Mouse (Mus musculus) testis, adult 2 months (tissue): ENCODE results near the gene Tmem186. TPM values are rescaled to one million over a fixed set of nuclear protein-coding genes. Genes with fewer than 3 reads are reported as not detected.

Experiments used
- H3K27ac ChIP-seq: fragments of 200-500 bp; 2 replicates; pipeline ENCODE4 v1.5.1; 2012; ENCODE audit warnings: low read depth, low read length; ENCODE audit not compliant: control insufficient read depth, insufficient read depth
- H3K27me3 ChIP-seq: fragments of 200-500 bp; 2 replicates; pipeline ENCODE4 v1.6.1; 2012; ENCODE audit warnings: mild to moderate bottlenecking, low read length, moderate library complexity; ENCODE audit not compliant: control insufficient read depth, insufficient read depth
- H3K36me3 ChIP-seq: fragments of 200-500 bp; 2 replicates; pipeline ENCODE4 v1.6.1; 2012; ENCODE audit warnings: mild to moderate bottlenecking, low read length; ENCODE audit not compliant: control insufficient read depth, insufficient read depth
- H3K4me1 ChIP-seq: fragments of 200-500 bp; 2 replicates; pipeline ENCODE4 v1.6.1; 2012; ENCODE audit warnings: low read length; ENCODE audit not compliant: control insufficient read depth, insufficient read depth
- H3K4me3 ChIP-seq: fragments of 200-500 bp; 2 replicates; pipeline ENCODE4 v1.5.1; 2012; ENCODE audit warnings: low read depth, mild to moderate bottlenecking, low read length, moderate library complexity, mixed read lengths; ENCODE audit not compliant: control insufficient read depth
- CTCF ChIP-seq: fragments of 200-500 bp; IDR thresholded peaks from 2 replicates; pipeline ENCODE4 v1.5.1; 2012; ENCODE audit warnings: low read depth, mild to moderate bottlenecking, inconsistent platforms, low read length, moderate library complexity; ENCODE audit not compliant: control insufficient read depth, insufficient read depth, insufficient replicate concordance
- POLR2A ChIP-seq: fragments of 200-500 bp; IDR thresholded peaks from 2 replicates; pipeline ENCODE4 v1.6.1; 2012; ENCODE audit warnings: low read depth, mild to moderate bottlenecking, inconsistent platforms, low read length, moderate library complexity; ENCODE audit not compliant: control insufficient read depth
- polyA plus RNA-seq: library from polyadenylated mRNA; depleted of rRNA; stranded (reverse); fragments of >200 nt; gene quantifications from 2 replicates; pipeline ENCODE4 v1.2.3, GENCODE M21; 2012; rRNA removed

Tmem186 gene
- polyA plus RNA-seq, result 11.0 and 11.1 TPM in 2 replicates

DNA sequence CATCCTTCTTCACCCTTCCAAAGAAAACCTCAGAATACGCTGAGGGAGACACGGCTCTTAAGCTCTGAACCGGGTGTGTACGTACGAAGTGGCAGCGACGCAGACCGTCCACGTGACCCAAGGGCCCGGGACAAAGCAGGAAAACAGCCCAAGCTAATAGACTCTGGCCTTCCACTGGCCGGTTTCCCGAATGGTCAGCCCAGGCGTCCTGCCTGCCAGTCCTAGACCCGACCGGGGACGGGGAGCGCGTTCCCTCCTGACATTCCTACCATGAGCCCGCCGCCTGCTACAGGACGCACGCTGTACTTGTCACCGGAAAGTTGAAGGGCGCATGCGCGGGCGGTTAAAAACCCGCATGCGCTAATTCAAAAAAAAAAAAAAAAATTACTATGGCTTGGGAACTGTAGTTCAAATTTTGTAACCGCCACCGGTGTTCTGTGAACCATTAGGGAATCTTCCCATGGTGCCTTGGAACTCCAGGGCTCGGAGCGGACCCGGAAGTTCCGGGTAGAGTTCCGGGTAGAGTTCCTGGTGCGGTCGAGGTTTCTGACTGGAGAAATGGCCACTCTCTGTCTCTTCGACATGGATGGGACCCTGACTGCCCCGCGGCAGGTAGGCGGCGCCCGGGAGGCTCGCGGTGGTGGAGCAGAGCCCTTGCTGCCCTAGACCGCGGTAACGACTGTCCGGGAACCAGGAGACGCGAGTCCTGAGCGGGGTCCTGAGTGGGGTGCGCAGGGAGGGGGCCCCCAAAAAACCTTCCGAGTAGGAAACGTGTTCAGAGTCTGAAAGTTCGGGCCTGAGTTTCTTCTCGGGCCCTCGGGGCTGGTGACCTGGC is at the start of gene Tmem186, which contains the start of gene Pmm2:
Gene Tmem186 (minus strand): TSS at position 496 of the 835 bp plus-strand sequence.
Gene Pmm2 (plus strand): TSS at position 458 of the 835 bp plus-strand sequence.
- TF ChIP-seq CTCF (no peak), POLR2A (peak; percentile 59)
- Histone ChIP-seq H3K36me3 (no peaks in the 10 kb centered on the region; the same call in 1 of the 2 replicates), H3K27me3 (no peaks in the 10 kb centered on the region)

DNA sequence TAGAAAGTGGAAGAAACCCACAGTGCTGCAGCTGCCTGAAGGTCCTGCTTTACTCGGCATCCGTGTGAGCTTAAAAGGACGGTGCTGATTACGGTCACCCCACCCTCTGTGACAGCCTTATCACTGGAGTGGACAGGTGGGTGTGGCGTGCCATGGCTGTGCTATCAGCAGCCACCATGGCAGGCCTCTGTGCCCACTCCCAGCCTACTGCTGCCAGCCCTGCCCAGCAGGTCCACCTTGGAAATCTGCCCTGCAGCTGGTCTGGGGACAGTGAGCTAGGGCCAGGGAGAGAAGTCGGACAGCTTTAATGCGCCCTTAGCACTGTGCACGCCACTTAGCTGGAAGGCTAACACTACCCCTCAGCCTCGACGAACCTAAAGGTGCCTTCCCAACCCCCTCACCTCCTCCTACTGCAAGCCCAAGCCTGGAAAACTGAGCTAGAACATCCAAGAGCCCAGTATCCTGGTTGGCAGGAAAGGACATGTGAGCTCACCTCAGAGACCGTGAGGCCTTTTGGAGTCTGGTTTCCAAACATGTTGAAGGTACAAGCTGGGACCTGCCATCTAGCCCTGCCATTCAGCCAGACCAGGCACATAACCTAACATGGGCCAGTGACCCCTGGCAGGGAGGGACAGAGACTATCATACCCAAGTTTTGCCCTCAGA is 49.5 kb upstream of the Tmem186 start:
- no peak overlapping the region for H3K4me3 ChIP-seq
- TF ChIP-seq POLR2A, result no peak
- TF ChIP-seq CTCF, result no peak
- H3K27me3 ChIP-seq, result no peaks in the 10 kb centered on the region
- H3K4me1 ChIP-seq, result no peaks in the 10 kb centered on the region
- H3K36me3 ChIP-seq, result no peaks in the 10 kb centered on the region; the same call in 1 of the 2 replicates
- no peak overlapping the region for H3K27ac ChIP-seq

More for the DNA sequence above, at the start of gene Tmem186, which contains the start of gene Pmm2:
- H3K27ac ChIP-seq, result peak within 1 kb of the TSS; percentile 98
- peaks cover 8% of the 10 kb centered on the region for H3K4me1 ChIP-seq
- peak within 1 kb of the TSS; percentile 99 for H3K4me3 ChIP-seq

DNA sequence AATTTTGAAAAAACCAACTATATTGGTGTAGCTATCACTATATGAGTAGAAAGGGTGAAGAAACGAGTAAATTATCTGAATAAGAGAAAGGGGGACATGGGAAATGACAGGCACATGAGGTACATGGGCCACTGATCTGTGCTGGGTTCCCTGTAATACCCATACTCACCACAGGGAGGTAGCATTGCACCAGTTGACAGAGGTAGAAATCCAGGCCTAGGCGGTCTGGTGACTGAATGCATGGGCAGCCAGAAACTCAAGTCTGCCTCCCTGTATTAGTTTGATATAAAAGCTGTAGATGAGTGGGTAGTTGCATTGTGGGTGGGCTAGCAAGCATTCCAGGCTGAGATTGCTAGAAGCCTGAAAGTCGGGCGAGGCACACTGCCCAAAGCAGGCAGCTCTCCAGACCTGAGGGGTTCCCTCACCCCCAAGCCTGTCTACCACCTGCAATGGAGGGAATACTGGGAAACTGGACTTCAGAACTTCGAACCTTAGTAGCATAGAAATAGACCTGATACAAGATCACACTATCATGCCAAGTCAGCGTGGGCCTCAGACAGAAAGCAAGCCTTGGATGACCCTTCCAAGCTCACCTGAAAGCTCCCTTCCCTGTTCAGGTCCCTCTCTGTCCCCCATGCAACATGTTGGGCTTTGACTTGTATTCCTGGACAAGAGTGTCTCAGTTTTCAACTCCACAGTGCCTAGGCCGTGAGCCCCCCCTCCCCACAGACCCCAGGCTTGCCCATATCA is 48.8 kb upstream of the Tmem186 start:
- TF ChIP-seq POLR2A (no peak), CTCF (peak; percentile 64; the same call in 1 of the 2 replicates)
- H3K4me3 ChIP-seq, result no peak overlapping the region
- no peaks in the 10 kb centered on the region for H3K4me1 ChIP-seq
- no peaks in the 10 kb centered on the region for H3K27me3 ChIP-seq
- no peaks in the 10 kb centered on the region; the same call in 1 of the 2 replicates for H3K36me3 ChIP-seq
- H3K27ac ChIP-seq, result no peak overlapping the region

DNA sequence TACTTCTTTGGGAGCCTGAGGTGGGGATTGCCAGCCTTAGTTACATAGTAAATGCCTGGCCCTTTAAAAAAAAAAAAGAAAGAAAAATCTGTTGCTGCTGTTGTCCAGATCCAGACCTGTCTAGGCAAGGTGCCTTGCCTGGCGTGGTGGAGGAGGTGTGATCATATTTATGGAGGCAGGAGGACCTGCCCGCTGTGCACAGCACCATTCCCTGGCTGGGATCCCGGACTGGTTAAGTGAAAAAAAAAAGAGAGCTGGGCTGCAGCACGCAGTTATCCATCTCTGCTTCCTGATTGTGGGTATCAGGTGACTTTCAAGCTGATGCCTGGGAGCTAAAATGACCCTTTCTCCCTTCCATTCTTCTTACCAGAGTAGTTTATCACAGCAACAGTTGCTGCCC is 47.6 kb upstream of the Tmem186 start:
- H3K4me3 ChIP-seq, result no peak overlapping the region
- H3K4me1 ChIP-seq, result no peaks in the 10 kb centered on the region

DNA sequence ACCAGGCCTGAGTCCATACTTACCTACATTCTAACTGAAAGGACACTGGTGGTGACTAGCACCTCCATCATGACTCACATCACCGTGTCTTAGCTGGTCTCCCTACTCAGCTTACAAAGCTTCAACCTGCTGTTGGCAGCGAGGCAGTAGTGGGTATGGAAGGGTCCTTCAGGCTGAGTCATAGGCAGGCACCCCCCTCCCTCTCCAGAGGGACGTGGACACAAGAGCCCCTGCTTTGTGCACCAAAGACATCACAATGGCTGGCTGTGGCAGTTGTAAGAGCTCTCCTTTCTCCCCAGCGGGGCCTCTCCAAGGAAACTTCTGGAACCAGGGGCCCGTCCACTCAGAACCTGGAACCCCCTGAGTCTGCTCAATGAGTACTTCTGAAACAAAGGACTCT is 43.0 kb upstream of the Tmem186 start, which contains the start of gene Gm5767:
Gene Gm5767 (plus strand): TSS at position 301 of the 400 bp plus-strand sequence.
- no peak; the same call in 1 of the 2 replicates for TF ChIP-seq POLR2A
- TF ChIP-seq CTCF, result no peak
- Histone ChIP-seq H3K4me1 (peaks cover 2% of the 10 kb centered on the region; the same call in 1 of the 2 replicates), H3K36me3 (no peaks in the 10 kb centered on the region), H3K4me3 (peak within 1 kb of the TSS; percentile 64), H3K27ac (peak within 1 kb of the TSS; percentile 41), H3K27me3 (no peaks in the 10 kb centered on the region)

More for the DNA sequence above, 47.6 kb upstream of the Tmem186 start:
- TF ChIP-seq CTCF (no peak), POLR2A (no peak)
- Histone ChIP-seq H3K27me3 (no peaks in the 10 kb centered on the region), H3K36me3 (no peaks in the 10 kb centered on the region; the same call in 1 of the 2 replicates), H3K27ac (no peak overlapping the region)

DNA sequence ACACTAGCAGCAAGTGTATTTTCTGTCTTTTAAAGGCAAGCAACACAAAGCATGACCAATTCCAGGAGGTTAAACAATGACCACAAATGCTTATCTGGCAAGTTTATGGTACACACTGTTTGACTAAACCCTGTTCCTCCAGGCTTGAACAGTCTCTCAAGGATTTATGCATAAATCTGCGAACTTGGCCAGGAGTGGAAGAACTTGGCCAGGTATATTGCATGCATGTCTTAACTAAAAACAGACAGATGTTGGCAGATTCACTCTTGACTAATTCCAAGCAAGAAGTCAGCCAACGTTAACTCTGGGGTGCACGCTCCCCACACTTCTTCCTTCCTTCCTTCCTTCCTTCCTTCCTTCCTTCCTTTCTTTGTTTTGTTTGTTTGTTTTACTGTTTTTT is 42.3 kb upstream of the Tmem186 start:
- H3K27ac ChIP-seq, result no peak overlapping the region
- H3K4me3 ChIP-seq, result no peak overlapping the region; the same call in 1 of the 2 replicates
- peaks cover 2% of the 10 kb centered on the region; the same call in 1 of the 2 replicates for H3K4me1 ChIP-seq
- no peaks in the 10 kb centered on the region for H3K27me3 ChIP-seq
- no peaks in the 10 kb centered on the region for H3K36me3 ChIP-seq
- no peak for TF ChIP-seq POLR2A
- TF ChIP-seq CTCF, result no peak
